21 mouse cellular contexts compared by ENCODE assay signal in the genomic region with DNA sequence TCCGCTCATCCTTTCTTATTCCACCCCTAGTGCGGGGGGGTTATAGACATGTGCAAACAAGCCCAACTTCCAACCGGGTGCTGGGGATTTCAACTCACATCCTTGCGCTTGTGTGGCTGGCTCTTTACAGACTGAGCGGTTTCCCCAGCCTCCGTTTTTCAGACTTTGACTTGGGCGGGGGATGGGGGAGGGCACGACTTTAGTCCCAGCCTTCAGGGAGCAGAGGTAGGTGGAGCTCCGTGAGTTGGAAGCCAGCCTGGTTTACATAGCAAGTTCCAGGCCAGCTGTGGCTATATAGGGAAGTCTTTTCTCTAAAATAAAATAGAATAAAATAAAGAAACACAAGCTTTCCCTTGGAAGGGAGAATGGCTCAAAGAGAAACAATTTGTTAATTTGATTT. TPM values are rescaled to one million over a fixed set of nuclear protein-coding genes. Genes with fewer than 3 reads are reported as not detected.
DNase-seq lines count a peak whose midpoint lies in the region; ATAC-seq and TF ChIP-seq lines count a peak whose summit lies in the region.
"Had no signal": no experiment of that assay in that cellular context is flagged by ENCODE, and none has a peak within 500 bp of the region (broad histone marks: within the 10 kb centered on the region; RNA-seq: fewer than 3 reads in every experiment).

No protein-coding gene starts in this region.

- TF ChIP-seq POLR2A in kidney, adult 2 months (IDR thresholded peaks at IDR 0.05; ENCODE audit: low read depth, low read length) = no peak

- no peaks in the 10 kb centered on the region for H3K36me3 ChIP-seq in kidney, adult 2 months (ENCODE audit: control insufficient read depth, insufficient read depth, low read length)
- no peaks in the 10 kb centered on the region for H3K36me3 ChIP-seq in lung, embryonic 16.5 days (ENCODE audit: control insufficient read depth, insufficient read depth, low read length)
- H3K36me3 ChIP-seq in intestine, embryonic 16.5 days (ENCODE audit: control insufficient read depth, insufficient read depth, low read length) = no peaks in the 10 kb centered on the region
- H3K36me3 ChIP-seq in midbrain, embryonic 15.5 days (replicated peaks) = no peaks in the 10 kb centered on the region

- WGBS in kidney, adult 2 months = 21% methylated on average over 9 of the region's 9 CpGs
- WGBS in lung, embryonic 16.5 days = 17% methylated on average over 9 of the region's 9 CpGs
- WGBS in intestine, embryonic 16.5 days = 19% methylated on average over 9 of the region's 9 CpGs
- WGBS in midbrain, embryonic 15.5 days = 26% methylated on average over 9 of the region's 9 CpGs

- no peaks in the 10 kb centered on the region for H3K4me1 ChIP-seq in kidney, adult 2 months (ENCODE audit: control insufficient read depth, insufficient read depth, low read length)
- H3K4me1 ChIP-seq in lung, embryonic 16.5 days (replicated peaks; ENCODE audit: control insufficient read depth, insufficient read depth, low read length) = no peaks in the 10 kb centered on the region; the same call in 1 of the 2 replicates
- H3K4me1 ChIP-seq in intestine, embryonic 16.5 days (ENCODE audit: control insufficient read depth, insufficient read depth, low read length) = no peaks in the 10 kb centered on the region
- H3K4me1 ChIP-seq in midbrain, embryonic 15.5 days = no peaks in the 10 kb centered on the region

- no peak overlapping the region for H3K4me2 ChIP-seq in lung, embryonic 16.5 days (ENCODE audit: low read depth, low read length)
- H3K4me2 ChIP-seq in intestine, embryonic 16.5 days (ENCODE audit: low read depth, low read length) = no peak overlapping the region
- no peak overlapping the region for H3K4me2 ChIP-seq in midbrain, embryonic 15.5 days
- H3K4me2 ChIP-seq: hindbrain, embryonic 14.5 days had no signal

- TF ChIP-seq CTCF in kidney, adult 2 months (conservative IDR thresholded peaks at IDR 0.05; ENCODE audit: insufficient read depth, insufficient read length, low read depth, low read length) = no peak

- H3K27ac ChIP-seq in kidney, adult 2 months (ENCODE audit: insufficient read depth, low read depth, low read length) = no peak overlapping the region
- no peak overlapping the region for H3K27ac ChIP-seq in lung, embryonic 16.5 days (ENCODE audit: low read length)
- H3K27ac ChIP-seq in intestine, embryonic 16.5 days (ENCODE audit: low read length) = no peak overlapping the region
- no peak overlapping the region for H3K27ac ChIP-seq in midbrain, embryonic 15.5 days
- H3K27ac ChIP-seq: hindbrain, embryonic 14.5 days had no signal

- H3K27me3 ChIP-seq in kidney, adult 2 months (replicated peaks; ENCODE audit: control insufficient read depth, insufficient read depth, low read length) = no peaks in the 10 kb centered on the region
- no peaks in the 10 kb centered on the region for H3K27me3 ChIP-seq in lung, embryonic 16.5 days (ENCODE audit: control insufficient read depth, insufficient read depth, low read depth, low read length)
- H3K27me3 ChIP-seq in intestine, embryonic 16.5 days (replicated peaks; ENCODE audit: control insufficient read depth, insufficient read depth, low read length) = no peaks in the 10 kb centered on the region
- no peaks in the 10 kb centered on the region for H3K27me3 ChIP-seq in midbrain, embryonic 15.5 days (replicated peaks)

- DNase-seq in kidney, adult 2 months = peak; percentile 19
- no peak for DNase-seq in kidney, postnatal 14 days
- DNase-seq in lung, postnatal 10 days = no peak
- no peak for DNase-seq in urinary bladder, postnatal 36 days (ENCODE audit: low spot score in 2 of 2)
- no peak for DNase-seq in right cerebral cortex, adult 18-20 months
- DNase-seq: adrenal gland, postnatal 10 days; cerebellum, adult 9-11 months; heart, adult 18-20 months; layer of hippocampus, postnatal 36 days; lung, adult 2 months; thymus, postnatal 25 days had no signal

- H3K9me3 ChIP-seq in lung, embryonic 16.5 days (ENCODE audit: control insufficient read depth, low read length) = no peaks in the 10 kb centered on the region
- H3K9me3 ChIP-seq in intestine, embryonic 16.5 days (ENCODE audit: control insufficient read depth, low read length) = no peaks in the 10 kb centered on the region
- H3K9me3 ChIP-seq in midbrain, embryonic 15.5 days = no peaks in the 10 kb centered on the region
- H3K9me3 ChIP-seq: megakaryocyte, embryonic 14.5 days had no signal

- no peak overlapping the region for H3K4me3 ChIP-seq in kidney, adult 2 months (ENCODE audit: insufficient read depth, low read depth, low read length)
- no peak overlapping the region for H3K4me3 ChIP-seq in lung, embryonic 16.5 days (ENCODE audit: low read length)
- H3K4me3 ChIP-seq in intestine, embryonic 16.5 days (ENCODE audit: low read length) = no peak overlapping the region
- H3K4me3 ChIP-seq in midbrain, embryonic 15.5 days = no peak overlapping the region
- H3K4me3 ChIP-seq: megakaryocyte, embryonic 14.5 days had no signal

- peak; percentile 45; the same call in 1 of the 2 replicates for ATAC-seq in lung, embryonic 16.5 days (ENCODE audit: low read depth)
- peak; percentile 69 for ATAC-seq in intestine, embryonic 16.5 days
- no peak for ATAC-seq in midbrain, embryonic 15.5 days (replicated peaks)
- ATAC-seq: forebrain, embryonic 16.5 days had no signal

- no peak overlapping the region for H3K9ac ChIP-seq in lung, embryonic 16.5 days (ENCODE audit: low read length)
- H3K9ac ChIP-seq in intestine, embryonic 16.5 days (ENCODE audit: low read depth, low read length) = no peak overlapping the region
- no peak overlapping the region for H3K9ac ChIP-seq in midbrain, embryonic 15.5 days
- H3K9ac ChIP-seq: hindbrain, embryonic 14.5 days had no signal

RNA-seq across cellular contexts. Expression of a gene that starts 4.2 kb away (rescaled TPM):
- 0.50 TPM in 1 of 2 replicates, not detected in the other for polyA plus RNA-seq in kidney, adult 2 months (2012; rRNA removed)
- 3.7 and 18.1 TPM in 2 replicates for polyA plus RNA-seq in lung, embryonic 16.5 days (2015; fragmentation: Nextera tagmentation; extraction: Ambion mirVana)
- 1.5 and 3.4 TPM in 2 replicates for polyA plus RNA-seq in intestine, embryonic 16.5 days (2015; fragmentation: Nextera tagmentation; extraction: Ambion mirVana)
- 4.4 TPM in 1 of 2 replicates, not detected in the other for polyA plus RNA-seq in midbrain, embryonic 15.5 days (2015; fragmentation: Nextera tagmentation; extraction: Ambion mirVana)
- polyA plus RNA-seq: forebrain, embryonic 16.5 days; hindbrain, embryonic 14.5 days; limb, embryonic 11.5 days; neural tube, embryonic 11.5 days had no signal

RNA-seq across cellular contexts. Expression of a gene that starts 28.4 kb away (rescaled TPM):
- polyA plus RNA-seq in kidney, adult 2 months (2012; rRNA removed) = 2.1 and 2.2 TPM in 2 replicates
- 12.6 and 21.0 TPM in 2 replicates for polyA plus RNA-seq in lung, embryonic 16.5 days (2015; fragmentation: Nextera tagmentation; extraction: Ambion mirVana)
- 4.4 and 5.8 TPM in 2 replicates for polyA plus RNA-seq in intestine, embryonic 16.5 days (2015; fragmentation: Nextera tagmentation; extraction: Ambion mirVana)
- 1.2 and 3.4 TPM in 2 replicates for polyA plus RNA-seq in midbrain, embryonic 15.5 days (2015; fragmentation: Nextera tagmentation; extraction: Ambion mirVana)
- polyA plus RNA-seq: limb, embryonic 11.5 days; neural tube, embryonic 11.5 days had no signal

RNA-seq across cellular contexts. Expression of a gene that starts 31.7 kb away (rescaled TPM):
- 1.2 and 1.4 TPM in 2 replicates for polyA plus RNA-seq in kidney, adult 2 months (2012; rRNA removed)
- polyA plus RNA-seq in lung, embryonic 16.5 days (2015; fragmentation: Nextera tagmentation; extraction: Ambion mirVana) = 0.35 and 0.67 TPM in 2 replicates
- 10.9 and 11.7 TPM in 2 replicates for polyA plus RNA-seq in intestine, embryonic 16.5 days (2015; fragmentation: Nextera tagmentation; extraction: Ambion mirVana)
- polyA plus RNA-seq in midbrain, embryonic 15.5 days (2015; fragmentation: Nextera tagmentation; extraction: Ambion mirVana) = not detected in 2 replicates
- polyA plus RNA-seq: forebrain, embryonic 16.5 days; hindbrain, embryonic 14.5 days; limb, embryonic 11.5 days; neural tube, embryonic 11.5 days had no signal

RNA-seq across cellular contexts. Expression of a gene that starts 40.6 kb away (rescaled TPM):
- polyA plus RNA-seq in kidney, adult 2 months (2012; rRNA removed) = 1.4 and 1.9 TPM in 2 replicates
- polyA plus RNA-seq in lung, embryonic 16.5 days (2015; fragmentation: Nextera tagmentation; extraction: Ambion mirVana) = 1.5 and 2.6 TPM in 2 replicates
- 0.89 and 1.6 TPM in 2 replicates for polyA plus RNA-seq in intestine, embryonic 16.5 days (2015; fragmentation: Nextera tagmentation; extraction: Ambion mirVana)
- 2.4 and 3.0 TPM in 2 replicates for polyA plus RNA-seq in midbrain, embryonic 15.5 days (2015; fragmentation: Nextera tagmentation; extraction: Ambion mirVana)

RNA-seq across cellular contexts. Expression of a gene that starts 48.4 kb away (rescaled TPM):
- polyA plus RNA-seq in kidney, adult 2 months (2012; rRNA removed) = 0.31 and 0.86 TPM in 2 replicates
- polyA plus RNA-seq in lung, embryonic 16.5 days (2015; fragmentation: Nextera tagmentation; extraction: Ambion mirVana) = 0.45 and 0.58 TPM in 2 replicates
- 0.32 TPM in 1 of 2 replicates, not detected in the other for polyA plus RNA-seq in intestine, embryonic 16.5 days (2015; fragmentation: Nextera tagmentation; extraction: Ambion mirVana)
- polyA plus RNA-seq in midbrain, embryonic 15.5 days (2015; fragmentation: Nextera tagmentation; extraction: Ambion mirVana) = 0.72 and 1.6 TPM in 2 replicates
- polyA plus RNA-seq: heart, postnatal 0 days; large intestine, adult 2 months had no signal
